Mouse (Mus musculus) regulatory T cell (primary cell): Measurements from ENCODE around the gene Med15.
"Not testable (repeated sequence)": the region's sequence is repeated elsewhere in the genome, so short reads cannot be mapped to it uniquely, and the experiment has no call there.

Experiments
- in situ Hi-C: fragments of 300-600 bp; cut with MboI, MseI; formaldehyde crosslinking; loops from one replicate; pipeline ENCODE4 v1.15.1; 2025; ENCODE audit warnings: high pct_unique_total_duplicates

Med15 gene

DNA sequence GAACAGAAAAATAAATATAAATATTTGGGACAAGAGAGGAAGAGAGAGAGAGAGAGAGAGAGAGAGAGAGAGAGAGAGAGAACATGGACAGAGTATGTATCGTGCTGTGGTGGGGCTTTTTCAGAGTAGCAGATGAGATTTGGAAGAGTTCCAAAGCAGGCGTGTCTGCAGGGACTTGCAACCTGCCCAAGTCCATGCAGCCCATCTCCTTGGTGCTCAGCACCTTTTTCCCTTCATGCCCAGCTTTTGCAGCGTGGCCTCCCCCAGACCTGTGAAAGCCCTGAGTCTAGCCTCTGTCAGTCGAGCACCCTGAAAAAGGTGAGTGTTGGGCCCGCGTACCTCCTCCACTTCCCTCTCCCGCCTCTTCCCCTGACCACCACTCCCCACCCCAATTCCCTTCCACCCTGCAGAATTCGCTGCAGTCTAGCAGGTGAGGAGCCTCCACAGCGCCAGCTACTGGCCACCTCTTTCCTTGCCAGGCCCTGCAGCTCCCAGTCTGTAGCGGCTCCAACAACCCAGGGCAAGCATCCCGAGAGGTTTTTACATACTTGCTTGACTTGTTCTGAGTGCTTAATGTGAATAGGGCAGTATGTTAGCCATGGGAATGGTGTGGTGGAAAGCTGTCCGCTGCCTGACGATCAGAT is 114.6 kb downstream of the Med15 start:
- in situ Hi-C loops, result no loop called here

DNA sequence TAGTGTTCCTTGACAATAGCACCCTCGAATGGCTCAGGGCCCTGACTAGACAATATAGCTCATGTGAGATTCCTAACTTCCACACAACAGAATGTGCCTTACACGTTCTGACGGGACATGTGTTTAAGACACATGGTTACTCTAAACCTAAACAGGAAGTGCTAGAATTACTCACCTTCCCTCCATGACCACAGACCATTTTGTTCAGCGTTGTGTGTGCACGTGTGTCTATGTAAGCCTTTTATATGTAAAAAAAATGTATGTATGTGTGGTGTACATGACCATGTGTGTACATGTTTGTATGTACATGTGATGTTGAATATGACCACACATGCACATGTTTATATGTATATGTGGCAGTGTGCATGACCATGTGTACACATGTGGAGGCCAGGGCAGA is 116.5 kb downstream of the Med15 start:
- in situ Hi-C loops, result no loop called here

DNA sequence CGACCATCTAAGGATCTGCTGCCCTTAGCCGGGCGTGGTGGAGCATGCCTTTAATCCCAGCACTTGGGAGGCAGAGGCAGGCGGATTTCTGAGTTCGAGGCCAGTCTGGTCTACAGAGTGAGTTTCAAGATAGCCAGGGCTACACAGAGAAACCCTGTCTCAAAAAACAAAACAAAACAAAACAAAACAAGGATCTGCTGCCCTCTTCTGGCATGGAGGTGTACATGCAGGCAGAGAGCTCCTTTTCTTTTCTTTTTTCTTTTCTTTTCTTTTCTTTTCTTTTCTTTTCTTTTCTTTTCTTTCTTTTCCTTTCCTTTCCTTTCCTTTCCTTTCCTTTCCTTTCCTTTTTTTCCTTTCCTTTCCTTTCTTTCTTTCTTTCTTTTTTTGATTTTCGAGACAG is 118.0 kb downstream of the Med15 start:
- in situ Hi-C loops, result not testable (repeated sequence)

DNA sequence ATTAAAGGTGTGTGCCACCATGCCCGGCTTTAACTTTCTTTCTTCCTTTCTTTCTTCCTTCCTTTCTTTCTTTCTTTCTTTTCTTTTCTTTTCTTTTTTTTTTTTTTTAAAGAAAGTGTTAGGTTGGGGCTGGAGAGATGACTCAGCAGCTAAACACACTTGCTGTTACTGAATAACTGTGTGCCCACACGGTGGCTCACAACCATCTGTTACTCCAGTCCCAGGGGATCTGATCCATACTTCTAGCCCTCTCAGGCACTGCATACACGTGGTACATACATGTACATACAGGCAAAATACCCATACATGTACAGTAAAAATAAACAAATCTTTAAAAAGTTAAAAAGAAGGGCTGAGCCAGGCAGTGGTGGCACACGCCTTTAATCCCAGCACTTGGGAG is 121.3 kb downstream of the Med15 start:
- in situ Hi-C loops, result no loop called here

DNA sequence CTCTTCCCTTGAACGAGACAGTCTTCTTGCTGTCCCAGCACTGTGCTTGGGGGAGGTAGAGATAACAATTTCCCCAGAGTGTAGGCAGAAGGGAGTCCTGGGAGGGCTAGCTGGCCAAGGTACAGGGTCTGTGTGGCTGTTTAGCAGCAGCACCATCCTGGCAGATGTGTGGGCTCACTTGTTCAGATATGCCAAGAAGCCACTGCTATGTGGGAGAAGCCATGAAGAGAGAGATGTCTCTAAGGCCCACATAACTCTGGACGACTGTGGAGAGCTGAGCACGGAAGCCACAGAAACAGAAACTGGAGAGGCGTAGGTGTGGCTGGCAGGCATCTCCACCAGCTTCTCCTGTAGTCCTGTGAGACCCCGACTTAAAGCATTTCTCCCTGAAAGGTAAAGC is 127.0 kb downstream of the Med15 start:
- in situ Hi-C loops, result no loop called here

DNA sequence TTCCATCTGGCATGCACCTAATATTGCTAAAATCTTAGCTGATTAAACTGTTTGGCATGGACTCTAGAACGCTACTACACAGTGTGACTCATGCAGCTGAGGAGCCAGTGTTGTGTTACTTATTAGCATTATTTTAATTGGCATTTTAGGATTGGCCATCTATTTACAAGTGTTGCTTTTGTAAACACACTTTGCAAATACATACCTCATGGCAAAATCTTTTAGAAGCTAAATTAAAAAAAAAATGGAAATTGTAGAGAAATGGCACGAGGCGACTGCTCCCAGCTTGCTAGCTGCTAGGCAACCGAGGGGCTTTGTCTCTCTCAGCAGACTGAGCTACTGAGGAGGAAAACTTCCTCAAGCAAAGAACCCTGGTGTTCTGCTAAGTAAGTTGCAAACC is 127.8 kb downstream of the Med15 start:
- in situ Hi-C loops, result no loop called here
